Mouse (Mus musculus) stomach, embryonic 15.5 days (tissue): ENCODE data around the gene Hipk1. TPM values are rescaled to one million over a fixed set of nuclear protein-coding genes. Genes with fewer than 3 reads are reported as not detected.
"Not testable (repeated sequence)": the region's sequence is repeated elsewhere in the genome, so short reads cannot be mapped to it uniquely, and the experiment has no call there.

Experiments
- ATAC-seq: fragments of 200-750 bp; cut with Nextera tagmentation; 2 replicates; pipeline ENCODE4 v1.8.0; 2017; ENCODE audit warnings: low read depth, moderate number of reproducible peaks, moderate TSS enrichment; ENCODE audit not compliant: insufficient read depth, low FRiP score
- H3K27ac ChIP-seq: fragments of 300-500 bp; sonication (generic); 2 replicates; pipeline ENCODE4 v1.5.1; 2015; ENCODE audit warnings: mild to moderate bottlenecking, inconsistent platforms
- H3K27me3 ChIP-seq: fragments of 300-500 bp; sonication (generic); replicated peaks from 2 replicates; pipeline ENCODE4 v1.6.1; 2015; ENCODE audit warnings: inconsistent platforms
- H3K36me3 ChIP-seq: fragments of 300-500 bp; sonication (generic); 2 replicates; pipeline ENCODE4 v1.6.1; 2015; ENCODE audit warnings: inconsistent platforms
- H3K4me1 ChIP-seq: fragments of 300-500 bp; sonication (generic); 2 replicates; pipeline ENCODE4 v1.6.1; 2015; ENCODE audit warnings: inconsistent platforms
- H3K4me2 ChIP-seq: fragments of 300-500 bp; sonication (generic); 2 replicates; pipeline ENCODE4 v1.6.1; 2015; ENCODE audit warnings: mild to moderate bottlenecking, inconsistent platforms
- H3K4me3 ChIP-seq: fragments of 300-500 bp; sonication (generic); replicated peaks from 2 replicates; pipeline ENCODE4 v1.5.1; 2015; ENCODE audit warnings: inconsistent platforms
- H3K9ac ChIP-seq: fragments of 300-500 bp; sonication (generic); 2 replicates; pipeline ENCODE4 v1.6.1; 2015; ENCODE audit warnings: inconsistent platforms
- H3K9me3 ChIP-seq: fragments of 300-500 bp; sonication (generic); 2 replicates; pipeline ENCODE4 v1.6.1; 2016; ENCODE audit warnings: inconsistent platforms
- WGBS: fragments of 180-500 bp; shearing (Covaris S2); methylation state at CpG from one replicate; pipeline ENCODE4 v1.1.7; 2015; 5-methylcytosine and 5-hydroxymethylcytosine counted together
- polyA plus RNA-seq: library from polyadenylated mRNA; unstranded; fragments of >200 nt; fragmentation: Nextera tagmentation; extraction: Ambion mirVana; gene quantifications from 2 replicates; pipeline ENCODE4 v1.2.1, GENCODE M21; 2015

The Hipk1 gene
- polyA plus RNA-seq, 1 experiment from 2014 or later: 11.1 TPM

GRCm38 (mm10) chr3:103827548-103827947 is 36.2 kb upstream of the Hipk1 start:
- Histone ChIP-seq H3K4me3 (no peak overlapping the region), H3K4me2 (no peak overlapping the region), H3K27me3 (no peaks in the 10 kb centered on the region), H3K36me3 (no peaks in the 10 kb centered on the region), H3K9ac (no peak overlapping the region), H3K9me3 (no peaks in the 10 kb centered on the region), H3K4me1 (no peaks in the 10 kb centered on the region), H3K27ac (no peak overlapping the region)
- ATAC-seq: no peak

DNA sequence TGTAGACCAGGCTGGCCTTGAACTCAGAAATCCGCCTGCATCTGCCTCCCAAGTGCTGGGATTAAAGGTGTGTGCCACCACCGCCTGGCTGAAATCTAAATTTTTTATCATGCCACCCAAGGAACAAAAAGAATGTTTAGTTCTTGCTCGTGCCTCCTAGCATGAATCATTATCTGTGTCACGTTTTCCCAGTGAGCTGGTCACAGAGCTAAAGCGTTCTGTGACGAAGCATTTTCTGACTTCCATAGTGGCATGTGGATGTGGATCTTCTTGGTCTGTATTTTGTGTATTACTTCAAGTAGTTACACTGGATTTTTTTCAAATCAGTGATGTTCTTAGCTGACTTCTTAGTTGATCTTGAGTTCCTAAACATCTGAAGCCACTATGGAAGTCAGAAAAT is 19.6 kb upstream of the Hipk1 start:
- Histone ChIP-seq H3K36me3 (peaks cover 11% of the 10 kb centered on the region), H3K9me3 (no peaks in the 10 kb centered on the region), H3K4me2 (no peak overlapping the region), H3K27me3 (no peaks in the 10 kb centered on the region), H3K4me1 (no peaks in the 10 kb centered on the region), H3K4me3 (no peak overlapping the region), H3K9ac (no peak overlapping the region), H3K27ac (no peak overlapping the region)
- ATAC-seq: no peak
- WGBS: 83% methylated on average over 6 of the region's 6 CpGs

DNA sequence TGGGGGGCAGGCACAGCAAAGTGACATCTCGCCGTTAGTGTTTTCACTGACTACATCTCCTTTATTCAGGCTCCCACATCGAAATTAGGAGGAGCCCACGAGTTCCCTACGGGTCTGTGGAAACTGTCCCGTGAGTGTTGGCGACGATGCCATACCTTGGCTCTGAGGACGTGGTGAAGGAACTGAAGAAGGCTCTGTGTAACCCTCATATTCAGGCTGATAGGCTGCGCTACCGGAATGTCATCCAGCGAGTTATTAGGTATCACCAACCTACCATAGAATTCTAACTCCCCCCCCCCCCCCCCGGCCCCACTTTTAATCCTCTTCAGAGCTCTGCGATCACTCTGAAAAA is 18.4 kb upstream of the Hipk1 start:
- WGBS: 2% methylated on average over 14 of the region's 14 CpGs
- peaks cover 11% of the 10 kb centered on the region for H3K36me3 ChIP-seq
- H3K27ac ChIP-seq: peak overlapping the region; percentile 95
- ATAC-seq: peak; percentile 33; the same call in 1 of the 2 replicates
- H3K9me3 ChIP-seq: no peaks in the 10 kb centered on the region
- peak overlapping the region; percentile 86 for H3K4me3 ChIP-seq
- H3K4me2 ChIP-seq: peak overlapping the region; percentile 66
- peak overlapping the region; percentile 83 for H3K9ac ChIP-seq
- H3K27me3 ChIP-seq: no peaks in the 10 kb centered on the region
- H3K4me1 ChIP-seq: no peaks in the 10 kb centered on the region

DNA sequence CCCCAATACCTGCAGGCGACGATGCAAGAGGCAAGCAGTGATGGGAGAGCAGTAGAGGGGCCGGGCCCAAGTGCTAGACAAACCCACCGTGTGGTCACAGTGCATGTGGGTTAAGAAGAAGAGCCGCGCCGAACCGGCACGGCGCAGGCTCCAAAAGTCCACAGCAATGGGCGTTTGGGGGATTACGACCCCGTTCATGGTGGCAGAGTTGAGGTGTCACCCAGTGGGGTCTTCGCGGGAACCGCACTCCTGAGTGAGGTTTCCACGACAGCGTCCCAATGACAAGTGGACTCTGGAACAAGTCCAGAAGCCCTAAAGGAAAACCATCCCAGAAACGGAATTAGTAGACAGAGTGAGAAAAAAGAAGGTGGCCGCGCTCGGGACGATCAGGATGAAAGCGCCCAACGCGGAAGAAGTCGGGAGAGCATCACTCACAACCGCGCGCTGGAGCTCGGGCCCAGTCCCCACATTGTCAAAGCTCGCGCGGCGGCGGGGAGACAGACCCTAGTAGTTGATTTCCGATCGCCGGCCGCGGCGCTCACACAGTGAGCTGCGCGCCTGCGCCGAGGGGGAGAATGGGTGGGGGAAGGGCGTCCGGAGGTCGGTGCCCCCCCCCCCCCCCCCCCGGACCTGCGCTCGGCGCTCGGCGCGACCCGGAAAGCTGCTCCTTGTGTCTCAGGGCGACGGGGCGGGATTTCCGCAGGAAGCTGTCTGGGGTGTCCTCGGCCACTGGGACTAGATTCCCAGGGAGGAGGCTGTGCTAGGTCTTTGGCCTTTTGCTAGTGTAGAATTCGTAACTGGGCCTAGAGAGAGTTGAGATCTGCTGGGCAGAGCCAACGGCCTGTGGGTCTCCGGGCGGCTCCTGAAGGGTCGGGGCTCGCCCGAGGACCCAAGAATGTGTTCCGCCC is 17.8 kb upstream of the Hipk1 start, which contains the start of the genes Dclre1b, Ap4b1 and Gm43064:
TSS of gene Dclre1b (minus strand) at position 554 of the 908 bp plus-strand sequence.
TSS of gene Ap4b1 (plus strand) at position 630 of the 908 bp plus-strand sequence.
TSS of gene Gm43064 (plus strand) at position 683 of the 908 bp plus-strand sequence.
- Histone ChIP-seq H3K27me3 (no peaks in the 10 kb centered on the region), H3K36me3 (peaks cover 15% of the 10 kb centered on the region), H3K4me3 (peak within 1 kb of the TSS; percentile 86), H3K9me3 (no peaks in the 10 kb centered on the region), H3K27ac (peak within 1 kb of the TSS; percentile 95), H3K4me1 (no peaks in the 10 kb centered on the region), H3K4me2 (peak within 1 kb of the TSS; percentile 76), H3K9ac (peak within 1 kb of the TSS; percentile 83)
- ATAC-seq: peak; percentile 92
- WGBS: under 1% methylated on average over 66 of the region's 70 CpGs

- ATAC-seq: no peak
- Histone ChIP-seq H3K27ac (no peak overlapping the region), H3K4me2 (no peak overlapping the region), H3K36me3 (peaks cover 24% of the 10 kb centered on the region), H3K9ac (no peak overlapping the region), H3K4me1 (peaks cover 10% of the 10 kb centered on the region; the same call in 1 of the 2 replicates), H3K9me3 (no peaks in the 10 kb centered on the region), H3K4me3 (no peak overlapping the region), H3K27me3 (no peaks in the 10 kb centered on the region)
- 91% methylated on average over 1 of the region's 1 CpGs for WGBS
These were observed 14.3 kb upstream of the Hipk1 start for GRCm38 (mm10) chr3:103805671-103806070.

DNA sequence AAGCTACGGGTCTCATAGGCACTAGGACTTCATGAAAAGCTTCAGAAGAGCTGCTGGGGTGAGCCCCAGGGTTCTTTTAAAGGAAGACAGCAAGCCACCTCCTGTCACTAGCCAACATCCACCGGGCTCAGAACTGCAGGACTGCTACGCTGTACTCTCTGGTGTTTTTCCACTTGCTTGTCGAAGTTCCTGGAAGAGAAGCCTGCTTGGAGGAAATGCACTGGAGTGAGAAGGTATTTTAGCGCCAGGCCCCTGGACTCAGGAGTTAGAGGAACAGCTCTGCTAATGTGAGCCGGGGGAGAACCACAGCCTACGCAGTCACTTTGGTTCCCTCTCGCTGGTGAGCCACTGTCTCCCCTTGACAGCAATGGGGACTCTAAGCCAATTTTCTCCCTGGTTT is 11.5 kb upstream of the Hipk1 start:
- no peaks in the 10 kb centered on the region for H3K9me3 ChIP-seq
- 78% methylated on average over 8 of the region's 8 CpGs for WGBS
- H3K4me3 ChIP-seq: no peak overlapping the region
- H3K4me1 ChIP-seq: peaks cover 10% of the 10 kb centered on the region; the same call in 1 of the 2 replicates
- H3K9ac ChIP-seq: no peak overlapping the region
- H3K27ac ChIP-seq: no peak overlapping the region
- no peak overlapping the region for H3K4me2 ChIP-seq
- H3K36me3 ChIP-seq: peaks cover 24% of the 10 kb centered on the region
- no peak for ATAC-seq
- H3K27me3 ChIP-seq: no peaks in the 10 kb centered on the region

DNA sequence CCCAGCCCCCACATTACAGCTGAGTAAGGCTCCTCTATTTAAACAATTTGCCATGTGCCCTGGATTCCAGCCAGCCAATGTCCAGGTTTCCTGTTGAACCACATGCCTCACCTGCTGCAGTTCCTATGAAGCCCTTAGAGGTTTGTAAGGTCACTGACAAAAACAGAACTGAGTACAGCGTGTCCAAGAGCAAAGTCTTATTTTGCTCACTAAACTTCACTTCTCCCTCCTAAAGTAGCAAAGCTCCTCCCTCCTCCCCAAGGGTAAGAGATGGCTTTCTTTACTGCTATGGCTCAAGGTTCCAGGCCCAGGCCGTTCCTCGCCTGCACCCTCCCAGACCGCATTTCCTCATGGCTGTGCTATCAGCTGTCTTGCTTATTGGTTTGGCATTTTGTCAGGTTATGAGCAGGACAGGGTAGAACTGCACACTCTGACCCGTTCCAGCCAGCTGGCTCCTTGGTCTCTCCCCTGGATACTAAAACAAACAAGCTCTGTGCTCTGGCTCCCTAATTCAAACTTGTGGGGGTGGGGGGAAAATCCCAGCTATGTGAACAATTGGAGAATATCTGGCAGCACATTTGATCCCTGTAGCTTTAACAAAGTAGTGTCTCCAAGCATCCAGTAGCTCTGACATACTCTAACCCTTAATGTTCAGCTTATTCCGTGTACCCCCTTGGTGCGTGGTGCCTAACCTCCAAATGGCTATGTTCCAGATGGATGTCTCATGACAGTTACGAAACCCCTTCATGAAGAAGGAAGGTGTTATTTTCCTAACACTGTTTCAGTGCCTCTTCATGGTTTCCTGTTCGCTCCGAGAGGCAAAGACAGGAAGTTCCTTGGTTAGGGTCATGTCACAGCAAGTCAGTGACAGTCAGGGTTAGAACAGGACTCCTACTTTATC is 10.5 kb upstream of the Hipk1 start:
- Histone ChIP-seq H3K27me3 (no peaks in the 10 kb centered on the region), H3K27ac (peak overlapping the region; percentile 81), H3K4me1 (peaks cover 10% of the 10 kb centered on the region; the same call in 1 of the 2 replicates), H3K4me2 (peak overlapping the region; percentile 10; the same call in 1 of the 2 replicates), H3K9ac (no peak overlapping the region), H3K36me3 (peaks cover 22% of the 10 kb centered on the region), H3K9me3 (no peaks in the 10 kb centered on the region), H3K4me3 (no peak overlapping the region)
- WGBS: 52% methylated on average over 10 of the region's 10 CpGs
- ATAC-seq: peak; percentile 82

DNA sequence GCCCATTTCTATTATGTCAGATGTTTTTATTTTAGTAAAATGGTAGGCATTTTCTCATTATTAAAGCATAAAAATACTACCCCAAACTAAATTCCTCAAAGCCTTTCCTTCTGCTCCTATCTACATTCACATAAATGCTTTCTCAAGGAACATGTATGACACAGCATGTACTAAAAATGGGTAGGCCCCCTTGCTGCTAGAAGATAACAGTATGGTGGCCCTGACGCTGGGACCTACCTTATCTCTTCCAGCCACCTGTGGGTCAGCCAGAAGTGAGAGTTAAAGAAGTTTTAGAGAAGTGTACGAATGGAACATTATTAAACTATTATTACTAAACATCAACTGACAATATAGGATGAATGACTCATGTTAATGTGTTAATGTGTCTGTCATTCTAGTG is 8.1 kb upstream of the Hipk1 start:
- H3K9ac ChIP-seq: no peak overlapping the region
- no peak overlapping the region for H3K4me2 ChIP-seq
- peaks cover 12% of the 10 kb centered on the region for H3K36me3 ChIP-seq
- no peaks in the 10 kb centered on the region for H3K27me3 ChIP-seq
- peak; percentile 90 for ATAC-seq
- H3K4me1 ChIP-seq: peaks cover 10% of the 10 kb centered on the region; the same call in 1 of the 2 replicates
- H3K4me3 ChIP-seq: no peak overlapping the region
- H3K27ac ChIP-seq: no peak overlapping the region
- 60% methylated on average over 2 of the region's 2 CpGs for WGBS
- H3K9me3 ChIP-seq: no peaks in the 10 kb centered on the region

GRCm38 (mm10) chr3:103796389-103796788 is 5.0 kb upstream of the Hipk1 start:
- no peak overlapping the region for H3K27ac ChIP-seq
- H3K4me1 ChIP-seq: peaks cover under 1% of the 10 kb centered on the region; the same call in 1 of the 2 replicates
- H3K9me3 ChIP-seq: no peaks in the 10 kb centered on the region
- 59% methylated on average over 2 of the region's 2 CpGs for WGBS
- no peaks in the 10 kb centered on the region for H3K36me3 ChIP-seq
- no peak overlapping the region for H3K9ac ChIP-seq
- no peak overlapping the region for H3K4me2 ChIP-seq
- no peak for ATAC-seq
- H3K4me3 ChIP-seq: no peak overlapping the region
- no peaks in the 10 kb centered on the region for H3K27me3 ChIP-seq

DNA sequence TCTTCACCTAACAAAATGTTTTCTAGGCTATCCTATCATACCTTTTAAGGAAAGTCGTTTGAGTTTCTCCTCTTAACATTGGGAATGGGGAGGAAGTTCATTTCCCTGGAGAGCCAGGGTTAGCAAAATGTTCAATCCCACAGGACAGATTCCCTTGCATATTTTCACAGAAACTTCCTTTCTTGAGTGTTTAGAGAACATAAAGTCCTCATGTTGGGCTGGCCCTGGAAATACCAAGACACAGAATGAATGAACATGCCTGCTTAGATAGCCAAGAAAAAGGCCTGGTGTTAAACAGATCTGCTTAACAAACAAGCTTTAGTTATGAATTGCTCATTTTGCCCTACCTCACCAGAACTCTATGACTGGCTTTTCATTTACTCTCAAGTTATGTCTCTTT is 1.2 kb upstream of the Hipk1 start:
- WGBS: 74% methylated on average over 1 of the region's 1 CpGs
- Histone ChIP-seq H3K27ac (no peak overlapping the region), H3K9me3 (no peaks in the 10 kb centered on the region), H3K36me3 (no peaks in the 10 kb centered on the region), H3K4me1 (no peaks in the 10 kb centered on the region), H3K4me3 (no peak overlapping the region), H3K27me3 (no peaks in the 10 kb centered on the region), H3K4me2 (no peak overlapping the region), H3K9ac (no peak overlapping the region)
- no peak for ATAC-seq

GRCm38 (mm10) chr3:103792111-103792406 is 696 bp upstream of the Hipk1 start:
- ATAC-seq, H3K4me1 ChIP-seq, H3K9me3 ChIP-seq, H3K36me3 ChIP-seq, H3K27me3 ChIP-seq, H3K9ac ChIP-seq: not testable (repeated sequence)
- Histone ChIP-seq H3K27ac (peak overlapping the region; percentile 90; the same call in 1 of the 2 replicates), H3K4me2 (peak overlapping the region; percentile 76; the same call in 1 of the 2 replicates), H3K4me3 (0 out of 2 replicates have a peak overlapping the region, but pooled peaks have one; percentile 91)
- 70% methylated on average over 5 of the region's 5 CpGs for WGBS
